In the genomic region with DNA sequence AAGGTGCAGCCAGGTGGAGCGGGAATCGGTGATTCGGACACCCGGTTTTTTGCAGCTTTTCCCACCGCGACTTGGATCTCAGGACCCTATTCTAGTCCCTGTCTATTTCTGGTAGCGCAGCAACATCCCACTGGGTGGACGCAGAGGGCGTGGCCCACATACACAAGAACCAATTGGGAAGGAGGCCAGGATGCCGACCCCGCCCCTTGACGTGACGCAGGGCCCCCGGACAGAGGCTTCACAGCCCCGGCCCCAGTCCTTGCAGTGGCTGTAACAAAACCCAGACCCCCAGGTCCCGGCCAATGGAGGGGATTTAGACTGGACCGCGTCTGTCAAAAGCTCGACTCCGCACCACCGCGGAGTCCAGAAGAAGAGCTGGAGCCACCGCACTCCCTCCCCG, we compare ENCODE assay signal across 8 mouse cellular contexts. TPM values are rescaled to one million over a fixed set of nuclear protein-coding genes. Genes with fewer than 3 reads are reported as not detected.
DNase-seq lines count a peak whose midpoint lies in the region; ATAC-seq lines count a peak whose summit lies in the region.

A gene (plus strand): TSS at position 275 of the 400 bp plus-strand sequence.

- peak; percentile 73 for ATAC-seq in kidney, embryonic 14.5 days (ENCODE audit: low FRiP score, low TSS enrichment)
- ATAC-seq in embryonic facial prominence, embryonic 15.5 days (ENCODE audit: insufficient number of reproducible peaks, low FRiP score, low TSS enrichment, low read depth) = no peak
- no peak for ATAC-seq in CD4-positive, CD25-positive, alpha-beta regulatory T cell, adult 4 months

- WGBS in kidney, embryonic 14.5 days = under 1% methylated on average over 24 of the region's 24 CpGs
- WGBS in embryonic facial prominence, embryonic 15.5 days = 2% methylated on average over 24 of the region's 24 CpGs

- no peak for DNase-seq in kidney, postnatal 36 days
- DNase-seq in kidney, postnatal 10 days = peak; percentile 62
- peak; percentile 82 for DNase-seq in mesoderm, embryonic 11.5 days (ENCODE audit: low read depth, low spot score)
- DNase-seq in cerebellum, adult 8-10 months = no peak
- DNase-seq in right cerebral cortex, postnatal 36 days (ENCODE audit: low spot score in 2 of 2) = no peak

- peak within 1 kb of the TSS; percentile 17; the same call in 1 of the 2 replicates for H3K4me3 ChIP-seq in kidney, embryonic 14.5 days (ENCODE audit: low read length)
- H3K4me3 ChIP-seq in embryonic facial prominence, embryonic 15.5 days (replicated peaks) = peak within 1 kb of the TSS; percentile 27

- no peaks in the 10 kb centered on the region for H3K36me3 ChIP-seq in kidney, embryonic 14.5 days (ENCODE audit: control insufficient read depth, insufficient read depth, low read length)
- no peaks in the 10 kb centered on the region for H3K36me3 ChIP-seq in embryonic facial prominence, embryonic 15.5 days

- peaks cover 89% of the 10 kb centered on the region for H3K27me3 ChIP-seq in kidney, embryonic 14.5 days (ENCODE audit: control insufficient read depth, insufficient read depth, low read length)
- peaks cover 93% of the 10 kb centered on the region for H3K27me3 ChIP-seq in embryonic facial prominence, embryonic 15.5 days

- H3K9ac ChIP-seq in kidney, embryonic 14.5 days (ENCODE audit: low read depth, low read length) = no peak within 1 kb of the TSS
- H3K9ac ChIP-seq in embryonic facial prominence, embryonic 15.5 days = no peak within 1 kb of the TSS

- H3K9me3 ChIP-seq in kidney, embryonic 14.5 days (ENCODE audit: control insufficient read depth, low read length) = no peaks in the 10 kb centered on the region
- H3K9me3 ChIP-seq in embryonic facial prominence, embryonic 15.5 days (replicated peaks) = no peaks in the 10 kb centered on the region

- peaks cover 15% of the 10 kb centered on the region; the same call in 1 of the 2 replicates for H3K4me1 ChIP-seq in kidney, embryonic 14.5 days (ENCODE audit: control insufficient read depth, insufficient read depth, low read length)
- peaks cover 48% of the 10 kb centered on the region for H3K4me1 ChIP-seq in embryonic facial prominence, embryonic 15.5 days

- no peak within 1 kb of the TSS for H3K27ac ChIP-seq in kidney, embryonic 14.5 days (ENCODE audit: low read depth, low read length)
- H3K27ac ChIP-seq in embryonic facial prominence, embryonic 15.5 days (replicated peaks) = no peak within 1 kb of the TSS

- peak within 1 kb of the TSS; percentile 8; the same call in 1 of the 2 replicates for H3K4me2 ChIP-seq in kidney, embryonic 14.5 days (replicated peaks; ENCODE audit: low read depth, low read length)
- no peak within 1 kb of the TSS; the same call in 1 of the 2 replicates for H3K4me2 ChIP-seq in embryonic facial prominence, embryonic 15.5 days (replicated peaks)

RNA-seq across cellular contexts. Expression of the gene that starts here (rescaled TPM):
- polyA plus RNA-seq in kidney, embryonic 14.5 days (2014; fragmentation: Nextera tagmentation; extraction: Ambion mirVana) = 0.14 TPM in 1 of 2 replicates, not detected in the other
- polyA plus RNA-seq in embryonic facial prominence, embryonic 15.5 days (2015; fragmentation: Nextera tagmentation; extraction: Ambion mirVana) = 2.7 and 3.4 TPM in 2 replicates
- not detected for polyA plus RNA-seq in CD4-positive, CD25-positive, alpha-beta regulatory T cell, adult 4 months (2017; shearing (Covaris generic))

Comparison
In these comparisons a context has a peak if more than half of its experiments do, and no peak if none do; other contexts are left out.
1. DNase-seq: peak in kidney, postnatal 10 days (single experiment) and mesoderm, embryonic 11.5 days (single experiment); none in kidney, postnatal 36 days (0 of 2), cerebellum, adult 8-10 months (single experiment) and right cerebral cortex, postnatal 36 days (0 of 2).
2. Peak in ATAC-seq, H3K4me3 ChIP-seq and H3K4me2 ChIP-seq in kidney, embryonic 14.5 days; RNA of the gene not detected or under 1 TPM.